Mouse (Mus musculus) heart, postnatal 0 days (tissue): Measurements from ENCODE around the gene Mid1.

Experiments
- CTCF ChIP-seq: IDR thresholded peaks from 2 replicates; pipeline ENCODE4 v1.5.1; 2016; ENCODE audit warnings: antibody characterized with exemption, control low read depth, low read depth
- EP300 ChIP-seq: IDR thresholded peaks from 2 replicates; pipeline ENCODE4 v1.6.1; 2016; ENCODE audit warnings: antibody characterized with exemption, low read depth

GRCm38 (mm10) chrX:169837947-169838649, 153.1 kb downstream of the Mid1 start:
- no peak for TF ChIP-seq CTCF
- no peak for TF ChIP-seq EP300
